Mouse (Mus musculus) megakaryocyte-erythroid progenitor cell, adult 5-6 weeks (primary cell): ENCODE measurements around the gene Thegl. TPM values are rescaled to one million over a fixed set of nuclear protein-coding genes. Genes with fewer than 3 reads are reported as not detected.
"Not testable (repeated sequence)": the region's sequence is repeated elsewhere in the genome, so short reads cannot be mapped to it uniquely, and the experiment has no call there.

ENCODE experiments used
- ATAC-seq: replicated peaks from 2 replicates; pipeline ENCODE4 v1.8.0; 2016; ENCODE audit warnings: mild to moderate bottlenecking, inconsistent platforms; ENCODE audit not compliant: severe bottlenecking, poor library complexity, low FRiP score, low TSS enrichment
- total RNA-seq, 2 experiments: library from RNA; stranded (forward) in 1 of 2; stranded (reverse) in 1 of 2; fragments of 200-1000, 215-1000 nt in 1 of 2; fragments of >200 nt in 1 of 2; fragmentation: Nextera tagmentation in 1 of 2; gene quantifications; 2 replicates each; pipeline ENCODE4 v1.2.3; 2014 to 2017

Gene Thegl
- total RNA-seq (2014; fragmentation: Nextera tagmentation): 1.0 TPM in 1 of 2 replicates, not detected in the other
- total RNA-seq (2017): 0.53 and 1.6 TPM in 2 replicates

GRCm38 (mm10) chr5:77015544-77016482 lies at the start of gene Thegl:
Gene Thegl (plus strand): TSS chr5:77016023.
- ATAC-seq: peak; percentile 99

- ATAC-seq: no peak
Measured at GRCm38 (mm10) chr5:76969250-76969649, 46.6 kb upstream of the Thegl start.

GRCm38 (mm10) chr5:76971115-76971514 lies 44.7 kb upstream of the Thegl start:
- ATAC-seq: not testable (repeated sequence)

GRCm38 (mm10) chr5:76973488-76973887 lies 42.3 kb upstream of the Thegl start:
- ATAC-seq: 0 out of 2 replicates have a peak, but pooled peaks have one; percentile 12

- peak; percentile 29; the same call in 1 of the 2 replicates for ATAC-seq
Measured at GRCm38 (mm10) chr5:76974207-76974553, 41.6 kb upstream of the Thegl start.

- ATAC-seq: peak; percentile 87
Measured at GRCm38 (mm10) chr5:76974554-76975285, 41.1 kb upstream of the Thegl start, which contains the start of gene Srp72. Gene Srp72 (plus strand): TSS chr5:76974683.

GRCm38 (mm10) chr5:76975736-76976135 lies 40.1 kb upstream of the Thegl start:
- ATAC-seq: no peak

GRCm38 (mm10) chr5:76984015-76984414 lies 31.8 kb upstream of the Thegl start:
- no peak for ATAC-seq

- ATAC-seq: peak; percentile 90
Measured at GRCm38 (mm10) chr5:76990789-76991188, 25.0 kb upstream of the Thegl start.

- peak; percentile 69 for ATAC-seq
Measured at GRCm38 (mm10) chr5:76993174-76993814, 22.5 kb upstream of the Thegl start.

GRCm38 (mm10) chr5:76998416-76998815 lies 17.4 kb upstream of the Thegl start:
- ATAC-seq: peak; percentile 59; the same call in 1 of the 2 replicates

- ATAC-seq: no peak
Measured at GRCm38 (mm10) chr5:77001192-77001591, 14.6 kb upstream of the Thegl start.

GRCm38 (mm10) chr5:77004051-77004821 lies 11.6 kb upstream of the Thegl start, which contains the start of gene Arl9:
Gene Arl9 (plus strand): TSS chr5:77004055.
- ATAC-seq: no peak

- ATAC-seq: no peak
Measured at GRCm38 (mm10) chr5:77010352-77010751, 5.5 kb upstream of the Thegl start.

GRCm38 (mm10) chr5:77011082-77011481 lies 4.7 kb upstream of the Thegl start:
- ATAC-seq: peak; percentile 65

- ATAC-seq: no peak
Measured at GRCm38 (mm10) chr5:77013171-77013570, 2.7 kb upstream of the Thegl start.

GRCm38 (mm10) chr5:77028034-77028433 lies 12.2 kb downstream of the Thegl start:
- peak; percentile 75 for ATAC-seq

- peak; percentile 76 for ATAC-seq
Measured at GRCm38 (mm10) chr5:77029735-77030134, 13.9 kb downstream of the Thegl start.

- not testable (repeated sequence) for ATAC-seq
Measured at GRCm38 (mm10) chr5:77035101-77035500, 19.3 kb downstream of the Thegl start.
